Mouse (Mus musculus) fat pad, adult 2 months (tissue): Measurements from ENCODE around the gene Nmnat1.
"Not testable (repeated sequence)": the region's sequence is repeated elsewhere in the genome, so short reads cannot be mapped to it uniquely, and the experiment has no call there.

Experiments used
- DNase-seq: peaks from one replicate; pipeline ENCODE4 v3.0.0-alpha.2; 2011; ENCODE audit warnings: low read depth, low spot score; ENCODE audit errors: extremely low read depth

Gene Nmnat1

DNA sequence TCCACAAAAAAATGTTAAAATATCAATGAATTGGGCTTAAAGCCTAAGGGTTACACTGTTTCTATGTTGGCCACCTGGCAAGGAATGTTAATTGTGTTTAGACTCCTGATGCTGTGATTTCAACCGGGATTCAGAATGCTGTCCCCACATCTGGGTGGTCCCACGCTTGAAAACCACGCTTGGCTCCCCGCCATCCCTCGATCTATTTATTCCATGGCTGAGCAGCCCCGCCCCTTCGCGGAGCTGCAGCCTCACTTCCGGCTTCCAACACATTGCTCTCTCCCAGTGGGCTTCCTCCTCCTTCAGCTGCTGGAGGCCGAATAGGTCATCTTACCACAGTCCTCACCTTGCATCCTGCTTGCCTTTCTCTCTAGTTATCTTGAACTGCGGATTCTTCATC lies 39.1 kb downstream of the Nmnat1 start:
- no peak for DNase-seq

DNA sequence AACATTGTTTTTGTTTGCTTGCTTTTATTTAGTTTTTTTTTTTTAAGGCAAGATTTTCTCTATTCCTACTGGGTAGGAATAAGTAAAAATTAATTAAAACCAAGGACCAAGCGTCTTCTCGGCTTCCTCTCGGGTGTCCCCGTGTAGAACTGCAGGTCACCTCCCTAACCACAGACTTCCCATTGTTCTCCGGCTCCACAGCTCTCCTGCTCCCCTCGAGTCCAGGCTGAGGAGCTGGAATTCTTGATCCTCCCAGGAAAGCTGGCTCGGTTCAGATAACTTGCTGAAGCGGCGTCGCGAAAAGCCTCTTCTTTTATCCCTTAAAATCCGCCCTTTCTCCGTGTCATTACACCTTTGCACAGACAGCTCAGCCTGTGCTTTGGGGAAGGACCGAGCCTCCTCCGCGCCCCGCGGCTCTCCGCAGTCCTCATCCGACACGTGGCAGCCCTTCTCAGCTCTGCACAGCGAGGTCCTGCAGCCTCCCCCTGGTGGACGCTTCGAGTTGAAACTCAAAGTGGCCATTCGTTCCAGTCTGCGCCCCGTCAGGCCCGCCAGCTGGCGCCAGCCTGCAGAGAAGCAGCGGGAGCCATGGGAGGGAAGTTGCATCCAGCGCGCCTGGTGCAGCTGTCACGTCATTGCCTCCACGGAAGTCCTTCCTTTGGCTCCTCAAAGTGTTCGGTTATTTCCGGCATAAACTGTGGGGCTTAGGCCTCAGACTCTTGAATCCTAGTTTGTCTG lies 39.9 kb downstream of the Nmnat1 start:
- DNase-seq, result peak; percentile 40

DNA sequence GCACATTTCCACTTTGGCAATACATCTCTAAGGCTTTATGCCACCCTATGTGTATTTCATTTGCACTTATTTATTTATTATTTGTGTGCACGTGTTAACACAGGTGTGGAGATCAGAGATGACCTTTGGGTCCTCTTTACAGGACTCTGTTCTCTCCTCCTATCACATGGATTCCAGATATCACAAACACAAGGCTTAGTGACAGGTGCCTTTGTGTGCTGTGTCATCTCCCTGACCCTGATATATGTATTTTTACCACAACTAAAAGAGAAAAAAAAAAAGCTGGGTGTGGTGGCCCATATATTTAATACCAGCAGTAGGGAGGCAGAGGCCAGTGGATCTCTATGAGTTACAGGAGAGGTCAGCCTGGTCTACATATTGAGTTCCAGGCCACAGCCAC lies 40.5 kb downstream of the Nmnat1 start:
- DNase-seq, result no peak

DNA sequence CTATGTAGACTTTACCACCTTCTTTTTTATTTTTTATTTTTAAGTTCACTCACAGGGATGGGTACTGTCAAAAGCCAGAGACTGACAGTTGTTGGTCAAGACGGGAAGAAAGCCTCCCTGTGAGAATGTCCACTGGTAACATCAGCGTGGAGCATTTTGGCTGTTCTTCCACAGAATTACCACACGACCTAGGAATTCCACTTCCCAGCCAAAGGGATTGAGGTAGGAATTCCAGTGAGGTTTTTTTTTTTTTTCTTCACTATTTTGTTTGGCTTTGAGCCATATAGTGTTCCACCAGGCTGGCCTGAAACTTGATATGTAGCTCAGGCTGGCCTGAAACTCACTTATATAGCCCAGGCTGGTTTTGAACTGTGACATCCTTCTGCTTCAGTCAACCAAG lies 42.6 kb downstream of the Nmnat1 start:
- no peak for DNase-seq

DNA sequence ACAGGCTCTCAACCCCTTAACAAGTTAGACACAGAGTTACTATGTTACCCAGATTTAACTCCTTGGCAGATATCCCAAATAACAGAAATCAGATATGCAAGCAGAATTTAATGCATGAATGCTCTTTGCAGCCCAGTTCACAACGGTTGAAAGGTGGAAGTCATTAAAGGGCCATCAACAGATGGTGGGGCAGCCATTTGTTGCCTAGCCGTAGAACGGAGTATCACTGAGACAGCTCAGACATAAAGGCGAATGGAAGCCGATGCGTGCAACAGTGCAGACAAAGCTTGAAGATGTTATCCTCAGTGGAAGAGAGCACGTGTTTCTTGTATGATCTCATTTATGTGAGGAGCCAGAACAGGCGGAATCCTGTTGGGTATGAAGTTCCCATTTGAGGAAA lies 44.4 kb downstream of the Nmnat1 start:
- DNase-seq, result no peak

DNA sequence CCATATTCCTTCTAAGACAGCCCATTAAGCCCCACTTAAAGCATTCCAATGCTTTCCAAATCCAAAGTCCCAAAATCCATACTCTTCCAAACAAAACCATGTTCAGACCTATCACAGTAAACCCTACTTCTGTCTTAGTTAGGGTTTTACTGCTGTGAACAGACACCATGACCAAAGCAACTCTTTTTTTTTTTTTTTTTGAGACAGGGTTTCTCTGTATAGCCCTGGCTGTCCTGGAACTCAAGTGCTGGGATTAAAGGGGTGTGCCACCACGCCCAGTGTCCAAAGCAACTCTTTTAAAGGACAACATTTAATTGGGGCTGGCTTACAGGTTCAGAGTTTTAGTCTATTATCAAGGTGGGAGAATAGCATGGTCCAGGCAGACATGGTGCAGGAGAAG lies 53.1 kb downstream of the Nmnat1 start:
- not testable (repeated sequence) for DNase-seq

DNA sequence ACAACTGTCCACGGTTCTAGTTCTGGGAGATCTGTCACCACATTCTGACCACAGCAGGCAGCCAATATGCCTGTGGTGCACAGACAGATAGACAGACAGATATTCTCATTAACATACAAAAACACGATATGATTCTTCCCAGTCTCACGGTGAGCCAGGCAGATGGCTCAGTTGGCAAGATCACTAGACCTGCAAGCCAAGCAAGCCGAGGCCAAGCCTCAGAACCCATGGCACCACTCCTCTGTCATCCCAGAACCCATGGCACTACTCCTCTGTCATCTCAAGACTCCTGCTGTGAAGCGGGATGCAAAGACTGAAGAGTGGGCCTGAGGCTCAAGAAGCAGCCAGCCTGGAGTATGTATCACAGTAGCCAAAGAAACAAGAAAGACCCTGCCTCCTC lies 55.4 kb downstream of the Nmnat1 start:
- DNase-seq, result no peak

DNA sequence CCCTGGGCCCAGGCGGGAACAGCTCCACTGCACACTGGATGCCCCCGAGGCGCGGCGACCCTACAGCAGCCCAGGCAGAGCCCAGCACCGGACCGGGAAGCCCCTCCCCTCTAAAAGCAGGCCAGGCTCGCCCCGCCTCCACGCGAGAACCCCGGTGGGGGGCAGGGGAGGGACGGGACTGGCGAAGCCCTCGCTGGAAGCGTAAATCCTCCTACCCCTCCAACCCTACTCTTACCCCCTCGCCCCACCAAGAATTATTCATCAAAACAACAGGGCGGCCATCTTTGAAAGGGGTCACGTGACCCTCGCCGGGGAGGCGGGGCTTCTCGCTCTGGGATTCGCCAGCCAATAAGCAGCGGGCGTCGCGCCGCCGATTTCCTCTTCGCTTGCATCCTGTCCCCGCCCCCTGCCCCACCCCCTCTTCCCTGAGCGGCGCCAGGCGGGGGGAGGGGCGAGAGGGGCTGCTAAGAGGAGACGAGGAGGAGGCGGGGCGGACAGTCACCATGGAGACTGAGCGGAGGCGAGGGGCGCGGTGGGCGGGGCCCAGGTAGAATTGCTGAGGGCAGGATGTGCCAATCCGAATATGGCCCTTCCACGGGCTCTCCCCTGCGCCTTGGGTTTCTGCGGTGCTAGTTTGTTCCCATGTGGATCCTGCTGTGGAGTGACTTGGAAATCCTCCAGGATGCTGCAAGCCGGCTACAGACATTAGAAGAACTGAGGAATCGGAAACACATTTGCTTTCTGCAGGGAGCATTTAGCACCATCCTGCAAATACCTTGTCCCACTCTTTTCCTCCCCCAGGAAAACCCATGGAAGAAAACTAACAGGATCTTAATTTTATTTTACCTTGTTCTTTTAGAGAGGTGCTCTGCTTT lies 58.4 kb downstream of the Nmnat1 start, which contains the start of gene Ube4b:
Gene Ube4b (minus strand): TSS at position 425 of the 875 bp plus-strand sequence.
- no peak for DNase-seq

DNA sequence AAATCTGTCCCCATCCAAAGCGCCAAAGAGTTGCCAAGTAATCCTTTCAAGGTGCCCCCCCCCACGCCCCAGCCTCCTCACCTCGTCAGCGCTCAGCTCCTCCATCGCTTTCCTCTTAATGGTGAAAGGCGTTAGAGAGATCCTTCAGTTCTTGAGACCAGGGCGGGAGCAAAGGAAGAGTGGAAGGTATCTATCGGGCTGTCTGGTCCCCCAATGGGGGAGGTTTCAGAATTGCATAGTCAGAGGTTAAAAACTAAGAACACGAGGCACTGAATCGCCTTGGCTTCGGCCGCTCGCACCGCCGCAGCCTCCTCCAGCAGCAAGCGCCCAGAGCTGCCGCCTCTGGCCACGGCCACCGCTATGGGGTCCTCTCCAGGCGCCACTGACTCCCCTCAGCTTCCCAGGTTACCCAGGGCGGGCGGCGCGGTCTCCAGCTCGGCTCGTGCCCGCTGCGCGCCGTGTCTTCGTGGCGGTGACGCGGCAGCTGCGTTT lies 59.2 kb downstream of the Nmnat1 start:
- DNase-seq, result no peak

DNA sequence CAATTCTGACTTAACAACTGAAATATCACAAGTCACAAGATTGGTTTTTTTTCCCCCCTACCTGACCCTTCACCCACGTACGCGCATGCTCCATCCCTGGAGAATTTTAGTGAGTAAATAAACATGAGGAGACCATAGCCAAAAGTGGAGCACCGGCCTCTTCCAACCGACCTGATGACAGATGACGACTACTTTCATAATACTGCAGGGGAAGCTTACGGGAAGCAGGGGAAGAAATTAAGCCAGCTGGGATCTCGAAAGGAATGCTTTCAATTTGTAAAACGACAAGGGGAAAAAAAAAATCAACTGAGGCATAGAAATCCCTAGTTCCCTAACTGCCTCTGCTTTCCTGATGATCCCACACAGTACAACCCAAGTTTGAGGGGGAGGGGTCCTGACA lies 60.2 kb downstream of the Nmnat1 start:
- no peak for DNase-seq

DNA sequence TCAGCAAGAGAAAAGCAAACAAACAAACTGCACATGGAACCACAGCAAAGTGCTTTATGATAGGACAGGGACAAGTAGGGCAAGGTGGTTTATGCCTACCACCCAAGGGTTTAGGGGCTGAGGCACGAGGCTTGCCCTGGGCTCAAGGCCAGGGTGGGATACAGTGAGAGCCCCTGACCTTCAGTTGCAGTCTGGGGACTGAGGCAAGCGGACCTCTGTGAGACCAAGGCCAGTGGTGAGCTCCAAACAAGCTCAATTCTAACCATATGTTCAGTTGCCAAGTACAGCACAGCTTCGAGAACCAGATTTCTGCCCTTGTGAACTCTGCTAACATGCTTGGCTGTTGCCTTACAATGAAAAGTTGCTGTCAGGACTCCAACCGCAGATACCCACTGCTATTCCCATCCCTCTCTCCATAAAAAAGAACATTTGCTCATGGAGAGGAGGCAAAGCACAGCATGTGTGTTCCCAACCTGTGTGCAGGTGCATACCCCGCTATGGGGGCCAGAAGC lies 67.1 kb downstream of the Nmnat1 start:
- no peak for DNase-seq
